Mouse (Mus musculus) heart, embryonic 11.5 days (tissue): ENCODE results near the gene Syt2. TPM values are rescaled to one million over a fixed set of nuclear protein-coding genes. Genes with fewer than 3 reads are reported as not detected.
A peak's percentile ranks its signal among the peaks of the same experiment; 100 is the strongest.

Experiments used
- ATAC-seq: fragments of 200-750 bp; cut with Nextera tagmentation; replicated peaks from 2 replicates; pipeline ENCODE4 v1.8.0; 2017; ENCODE audit warnings: moderate library complexity; ENCODE audit not compliant: insufficient number of reproducible peaks, low FRiP score, low TSS enrichment
- H3K27ac ChIP-seq: fragments of 300-500 bp; sonication (generic); 2 replicates; pipeline ENCODE4 v1.5.1; 2014; ENCODE audit warnings: mild to moderate bottlenecking, low read depth, low read length
- H3K27me3 ChIP-seq: fragments of 300-500 bp; sonication (generic); 2 replicates; pipeline ENCODE4 v1.6.1; 2014; ENCODE audit warnings: mild to moderate bottlenecking, low read length, mixed read lengths; ENCODE audit not compliant: control insufficient read depth, insufficient read depth
- H3K36me3 ChIP-seq: fragments of 300-500 bp; sonication (generic); 2 replicates; pipeline ENCODE4 v1.6.1; 2014; ENCODE audit warnings: mild to moderate bottlenecking, low read length, moderate library complexity, mixed read lengths; ENCODE audit not compliant: control insufficient read depth, insufficient read depth
- H3K4me1 ChIP-seq: fragments of 300-500 bp; sonication (generic); 2 replicates; pipeline ENCODE4 v1.6.1; 2014; ENCODE audit warnings: low read length; ENCODE audit not compliant: control insufficient read depth, insufficient read depth
- H3K4me2 ChIP-seq: fragments of 300-500 bp; sonication (generic); 2 replicates; pipeline ENCODE4 v1.6.1; 2014; ENCODE audit warnings: mild to moderate bottlenecking, moderate library complexity
- H3K4me3 ChIP-seq: fragments of 300-500 bp; sonication (generic); 2 replicates; pipeline ENCODE4 v1.5.1; 2014; ENCODE audit warnings: low read depth, low read length
- H3K9ac ChIP-seq: fragments of 300-500 bp; sonication (generic); 2 replicates; pipeline ENCODE4 v1.6.1; 2014; ENCODE audit warnings: mild to moderate bottlenecking, low read depth, low read length, moderate library complexity
- H3K9me3 ChIP-seq: fragments of 300-500 bp; sonication (generic); replicated peaks from 2 replicates; pipeline ENCODE4 v1.6.1; 2016; ENCODE audit warnings: low read length; ENCODE audit not compliant: control insufficient read depth
- WGBS: fragments of 180-500 bp; shearing (Covaris S2); extraction: QIAGEN DNeasy Blood & Tissue Kit; methylation state at CpG from one replicate; pipeline ENCODE4 v1.1.7; 2014; ENCODE audit not compliant: insufficient replicate concordance; 5-methylcytosine and 5-hydroxymethylcytosine counted together
- polyA plus RNA-seq: library from polyadenylated mRNA; unstranded; fragments of >200 nt; fragmentation: Nextera tagmentation; extraction: Ambion mirVana; gene quantifications from 2 replicates; pipeline ENCODE4 v1.2.1, GENCODE M21; 2014

Syt2 gene
- polyA plus RNA-seq, 1 experiment from 2014 or later, result 0.79 TPM

GRCm38 (mm10) chr1:134745648-134746047, 99.2 kb downstream of the Syt2 start:
- H3K36me3 ChIP-seq, result no peaks in the 10 kb centered on the region
- H3K27ac ChIP-seq, result no peak overlapping the region
- H3K4me3 ChIP-seq, result no peak overlapping the region
- no peak overlapping the region for H3K9ac ChIP-seq
- 41% methylated on average over 6 of the region's 6 CpGs for WGBS
- no peak overlapping the region for H3K4me2 ChIP-seq
- H3K9me3 ChIP-seq, result no peaks in the 10 kb centered on the region
- no peak for ATAC-seq
- H3K4me1 ChIP-seq, result peaks cover 13% of the 10 kb centered on the region
- H3K27me3 ChIP-seq, result no peaks in the 10 kb centered on the region; the same call in 1 of the 2 replicates

GRCm38 (mm10) chr1:134747236-134748174, 101.0 kb downstream of the Syt2 start:
- H3K9me3 ChIP-seq, result no peaks in the 10 kb centered on the region
- peak overlapping the region; percentile 13; the same call in 1 of the 2 replicates for H3K4me3 ChIP-seq
- H3K27ac ChIP-seq, result no peak overlapping the region
- no peaks in the 10 kb centered on the region for H3K36me3 ChIP-seq
- no peak overlapping the region for H3K9ac ChIP-seq
- 20% methylated on average over 23 of the region's 23 CpGs for whole genome bisulfite sequencing
- peak overlapping the region; percentile 52 for H3K4me2 ChIP-seq
- ATAC-seq, result peak; percentile 55; the same call in 1 of the 2 replicates
- no peaks in the 10 kb centered on the region; the same call in 1 of the 2 replicates for H3K27me3 ChIP-seq
- peaks cover 13% of the 10 kb centered on the region for H3K4me1 ChIP-seq

DNA sequence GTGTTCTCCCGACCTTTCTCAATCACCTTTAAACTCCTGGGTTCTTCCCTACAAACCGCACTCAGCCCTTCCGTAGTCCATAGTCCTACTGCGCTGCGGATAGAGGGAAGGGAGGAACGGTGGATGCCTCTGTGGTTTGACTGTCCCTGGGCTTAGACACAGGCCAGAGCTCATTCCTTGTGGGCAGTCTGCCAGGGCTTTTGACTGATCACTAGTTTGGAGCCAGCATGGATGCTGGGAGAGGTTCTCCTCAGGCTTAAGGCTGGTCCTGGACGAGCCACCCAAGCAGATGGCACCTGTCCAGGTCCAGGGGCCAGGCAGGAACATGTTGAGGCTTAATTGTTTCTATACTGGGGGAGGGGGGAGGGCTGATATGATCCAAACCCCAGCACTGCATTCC, 103.4 kb downstream of the Syt2 start:
- H3K4me3 ChIP-seq, result no peak overlapping the region
- no peak for ATAC-seq
- no peaks in the 10 kb centered on the region for H3K9me3 ChIP-seq
- no peak overlapping the region for H3K9ac ChIP-seq
- peaks cover 30% of the 10 kb centered on the region for H3K4me1 ChIP-seq
- H3K27me3 ChIP-seq, result no peaks in the 10 kb centered on the region; the same call in 1 of the 2 replicates
- H3K4me2 ChIP-seq, result no peak overlapping the region
- no peak overlapping the region for H3K27ac ChIP-seq
- 62% methylated on average over 7 of the region's 7 CpGs for WGBS
- no peaks in the 10 kb centered on the region for H3K36me3 ChIP-seq

- ATAC-seq, result no peak
- no peak overlapping the region for H3K4me3 ChIP-seq
- no peaks in the 10 kb centered on the region for H3K9me3 ChIP-seq
- WGBS, result 75% methylated on average over 5 of the region's 5 CpGs
- no peak overlapping the region for H3K9ac ChIP-seq
- H3K36me3 ChIP-seq, result no peaks in the 10 kb centered on the region
- H3K4me2 ChIP-seq, result no peak overlapping the region
- H3K4me1 ChIP-seq, result peaks cover 36% of the 10 kb centered on the region
- no peak overlapping the region for H3K27ac ChIP-seq
- no peaks in the 10 kb centered on the region for H3K27me3 ChIP-seq
Measured at GRCm38 (mm10) chr1:134752447-134752846, 106.0 kb downstream of the Syt2 start.

- Histone ChIP-seq H3K27ac (peak overlapping the region; percentile 66), H3K9ac (peak overlapping the region; percentile 59; the same call in 1 of the 2 replicates), H3K36me3 (no peaks in the 10 kb centered on the region), H3K4me2 (no peak overlapping the region; the same call in 1 of the 2 replicates), H3K9me3 (no peaks in the 10 kb centered on the region), H3K4me3 (no peak overlapping the region), H3K27me3 (no peaks in the 10 kb centered on the region), H3K4me1 (peaks cover 30% of the 10 kb centered on the region)
- ATAC-seq, result no peak; the same call in 1 of the 2 replicates
- WGBS, result 55% methylated on average over 13 of the region's 13 CpGs
Measured at GRCm38 (mm10) chr1:134753751-134754630, 107.5 kb downstream of the Syt2 start.

- Histone ChIP-seq H3K27me3 (no peaks in the 10 kb centered on the region), H3K4me1 (peaks cover 26% of the 10 kb centered on the region), H3K27ac (no peak overlapping the region), H3K9me3 (no peaks in the 10 kb centered on the region), H3K36me3 (no peaks in the 10 kb centered on the region), H3K4me3 (no peak overlapping the region), H3K9ac (no peak overlapping the region), H3K4me2 (no peak overlapping the region)
- WGBS, result 81% methylated on average over 10 of the region's 10 CpGs
- no peak for ATAC-seq
Measured at GRCm38 (mm10) chr1:134754818-134755217, 108.3 kb downstream of the Syt2 start.

GRCm38 (mm10) chr1:134755548-134756189, 109.2 kb downstream of the Syt2 start:
- 0 out of 2 replicates have a peak, but pooled peaks cover 2% of the 10 kb centered on the region for H3K36me3 ChIP-seq
- no peak overlapping the region for H3K27ac ChIP-seq
- H3K4me1 ChIP-seq, result peaks cover 23% of the 10 kb centered on the region
- no peak for ATAC-seq
- WGBS, result 66% methylated on average over 13 of the region's 13 CpGs
- no peak overlapping the region for H3K9ac ChIP-seq
- no peak overlapping the region for H3K4me2 ChIP-seq
- no peaks in the 10 kb centered on the region for H3K27me3 ChIP-seq
- no peak overlapping the region for H3K4me3 ChIP-seq
- H3K9me3 ChIP-seq, result no peaks in the 10 kb centered on the region
